ENCODE assay signal across 27 mouse cellular contexts in genomic region chr16:56794383-56795144, GRCm38 (mm10). TPM values are rescaled to one million over a fixed set of nuclear protein-coding genes. Genes with fewer than 3 reads are reported as not detected.
DNase-seq lines count a peak whose midpoint lies in the region; ATAC-seq and TF ChIP-seq lines count a peak whose summit lies in the region.
"Had no signal": no experiment of that assay in that cellular context is flagged by ENCODE, and none has a peak within 500 bp of the region (broad histone marks: within the 10 kb centered on the region; RNA-seq: fewer than 3 reads in every experiment).

No protein-coding gene starts in this region.

- H3K9me3 ChIP-seq in CH12.LX (replicated peaks; ENCODE audit: low read length): no peaks in the 10 kb centered on the region
- H3K9me3 ChIP-seq in intestine, postnatal 0 days (ENCODE audit: control insufficient read depth): no peaks in the 10 kb centered on the region
- H3K9me3 ChIP-seq: embryonic facial prominence, embryonic 10.5 days; embryonic facial prominence, embryonic 12.5 days; forebrain, embryonic 13.5 days; forebrain, embryonic 15.5 days had no signal

- TF ChIP-seq POLR2A in CH12.LX (IDR thresholded peaks at IDR 0.05; ENCODE audit: low read depth, low read length): no peak

- no peak overlapping the region for H3K4me3 ChIP-seq in CH12.LX (replicated peaks in 1 of 3; ENCODE audit: low read depth in 2 of 3, low read length in 2 of 3, poor library complexity in 1 of 3)
- peak overlapping the region; percentile 50 for H3K4me3 ChIP-seq in intestine, postnatal 0 days (ENCODE audit: low read depth, low read length)
- H3K4me3 ChIP-seq: embryonic facial prominence, embryonic 10.5 days; embryonic facial prominence, embryonic 12.5 days; forebrain, embryonic 13.5 days; forebrain, embryonic 15.5 days had no signal

- no peaks in the 10 kb centered on the region for H3K27me3 ChIP-seq in CH12.LX (replicated peaks)
- no peaks in the 10 kb centered on the region for H3K27me3 ChIP-seq in intestine, postnatal 0 days (replicated peaks; ENCODE audit: control insufficient read depth, insufficient read depth, low read length)
- H3K27me3 ChIP-seq: embryonic facial prominence, embryonic 12.5 days; forebrain, embryonic 13.5 days; forebrain, embryonic 15.5 days had no signal

- TF ChIP-seq EP300 in CH12.LX (IDR thresholded peaks at IDR 0.05; ENCODE audit: low read length): no peak

- no peak overlapping the region for H3K27ac ChIP-seq in CH12.LX (ENCODE audit: insufficient read depth, low read depth)
- peak overlapping the region; percentile 68 for H3K27ac ChIP-seq in intestine, postnatal 0 days (ENCODE audit: low read depth, low read length)
- H3K27ac ChIP-seq: embryonic facial prominence, embryonic 10.5 days; embryonic facial prominence, embryonic 12.5 days; forebrain, embryonic 13.5 days; forebrain, embryonic 15.5 days had no signal

- no peak overlapping the region for H3K9ac ChIP-seq in CH12.LX (ENCODE audit: insufficient read depth, low read depth)
- peak overlapping the region; percentile 8; the same call in 1 of the 2 replicates for H3K9ac ChIP-seq in intestine, postnatal 0 days (ENCODE audit: low read depth, low read length)
- H3K9ac ChIP-seq: embryonic facial prominence, embryonic 12.5 days; forebrain, embryonic 13.5 days; forebrain, embryonic 15.5 days; forebrain, postnatal 0 days had no signal

- intact Hi-C loops in heart, postnatal 14 days (cut with DNase I): no loop called here
- intact Hi-C loops in left cerebral cortex, postnatal 36 days (cut with DNase I): no loop called here

- dilution Hi-C loops in CH12.LX (cut with MboI; ENCODE audit: extremely low pct_ligation_motif_present, extremely low pct_unique_long_range_greater_than_20kb, low sequenced_read_pairs): no loop called here

- no peaks in the 10 kb centered on the region for H3K79me2 ChIP-seq in CH12.LX (replicated peaks; ENCODE audit: control insufficient read depth, extremely low read depth, insufficient read depth, poor library complexity, severe bottlenecking)

- in situ Hi-C loops in CH12.LX (cut with MboI; ENCODE audit: low pct_ligation_motif_present, low pct_unique_long_range_greater_than_20kb, low sequenced_read_pairs): loop anchor here (5.0 kb wide), 1 partner anchor 123 kb away; no protein-coding TSS in a partner anchor

- peak; percentile 39 for DNase-seq in heart, adult 11 months
- no peak for DNase-seq in heart, postnatal 14 days
- DNase-seq in CH12.LX (ENCODE audit: extremely low read depth): no peak
- no peak for DNase-seq in testis, postnatal 10 days (ENCODE audit: low spot score)
- DNase-seq in left cerebral cortex, postnatal 36 days (ENCODE audit: low spot score in 2 of 2): no peak
- DNase-seq: adrenal gland, adult 8-10 months; adrenal gland, postnatal 14 days; adrenal gland, postnatal 36 days; B cell, adult 2 months; cerebellum, adult 11-12 months; cerebellum, adult 2 months; cerebellum, adult 9-10 months; cerebellum, postnatal 10 days; cerebellum, postnatal 25 days; forebrain, postnatal 0 days had no signal

- 65% methylated on average over 7 of the region's 7 CpGs for WGBS in intestine, postnatal 0 days

- peak; percentile 44 for ATAC-seq in intestine, postnatal 0 days
- ATAC-seq: activated CD4-positive, CD25-positive, alpha-beta regulatory T cell, adult 4 months; CD4-positive, CD25-positive, alpha-beta regulatory T cell, adult 4 months; forebrain, embryonic 13.5 days; forebrain, embryonic 15.5 days; forebrain, postnatal 0 days; Patski had no signal

- H3K4me2 ChIP-seq in CH12.LX (ENCODE audit: insufficient read depth, low read depth, poor library complexity, severe bottlenecking): peak overlapping the region; percentile 3; the same call in 1 of the 2 replicates
- H3K4me2 ChIP-seq in intestine, postnatal 0 days (replicated peaks; ENCODE audit: low read depth): peak overlapping the region; percentile 58
- H3K4me2 ChIP-seq: embryonic facial prominence, embryonic 12.5 days; forebrain, embryonic 13.5 days; forebrain, embryonic 15.5 days had no signal

- no peaks in the 10 kb centered on the region for H3K36me3 ChIP-seq in CH12.LX (replicated peaks in 1 of 2; ENCODE audit: control insufficient read depth in 1 of 2, insufficient read depth in 1 of 2, low read length in 1 of 2)
- no peaks in the 10 kb centered on the region for H3K36me3 ChIP-seq in intestine, postnatal 0 days (ENCODE audit: control insufficient read depth, insufficient read depth)
- H3K36me3 ChIP-seq: embryonic facial prominence, embryonic 10.5 days; embryonic facial prominence, embryonic 12.5 days; forebrain, embryonic 15.5 days had no signal

- TF ChIP-seq CTCF in CH12.LX (conservative IDR thresholded peaks at IDR 0.05 in 1 of 2, IDR thresholded peaks at IDR 0.05 in 1 of 2; ENCODE audit: low read depth in 2 of 2, low read length in 2 of 2): no peak
- no peak for TF ChIP-seq CTCF in intestine, postnatal 0 days (IDR thresholded peaks at IDR 0.05; ENCODE audit: low read depth)

- no peak for TF ChIP-seq RAD21 in CH12.LX (IDR thresholded peaks at IDR 0.05; ENCODE audit: low read depth, low read length)

- peaks cover 0 to 3% of the 10 kb centered on the region in 2 experiments; a peak in 2 of 4 replicates for H3K4me1 ChIP-seq in CH12.LX (ENCODE audit: control insufficient read depth in 1 of 2, insufficient read depth in 2 of 2)
- H3K4me1 ChIP-seq in intestine, postnatal 0 days (replicated peaks; ENCODE audit: control insufficient read depth, insufficient read depth, low read length): 0 out of 2 replicates have a peak, but pooled peaks cover 3% of the 10 kb centered on the region
- H3K4me1 ChIP-seq: embryonic facial prominence, embryonic 10.5 days; embryonic facial prominence, embryonic 12.5 days; forebrain, embryonic 13.5 days; forebrain, embryonic 15.5 days had no signal

TF ChIP-seq in CH12.LX, 34 proteins besides CTCF, POLR2A, EP300 and RAD21:
- TF ChIP-seq USF2 (conservative IDR thresholded peaks at IDR 0.05; ENCODE audit: low read depth, low read length): no peak
- TF ChIP-seq ELF1 (IDR thresholded peaks at IDR 0.05; ENCODE audit: low read depth, low read length): no peak
- no peak for TF ChIP-seq RCOR1 (conservative IDR thresholded peaks at IDR 0.05; ENCODE audit: low read depth, low read length)
- TF ChIP-seq ZC3H11A (IDR thresholded peaks at IDR 0.05; ENCODE audit: low read depth, low read length): no peak
- no peak for TF ChIP-seq CHD1 (IDR thresholded peaks at IDR 0.05; ENCODE audit: low read depth, low read length)
- TF ChIP-seq ZNF384 (IDR thresholded peaks at IDR 0.05; ENCODE audit: low read depth, low read length): no peak
- no peak for TF ChIP-seq KAT2A (IDR thresholded peaks at IDR 0.05; ENCODE audit: insufficient replicate concordance, low read length)
- no peak for TF ChIP-seq GABPA (IDR thresholded peaks at IDR 0.05; ENCODE audit: insufficient replicate concordance, low read depth, low read length)

RNA-seq across cellular contexts. Expression of gene Adgrg7, which starts 1.1 kb away (rescaled TPM):
- total RNA-seq in heart, postnatal 14 days (2021): under 1 TPM in 1 of 2 experiments, not detected in 1; 0.10 TPM
- total RNA-seq in CH12.LX (2012; rRNA removed) (1.3 and 1.5 TPM in 2 replicates), CH12.LX (2014; rRNA removed) (0.14 and 0.20 TPM in 2 replicates)
- 0.15 and 0.29 TPM in 2 replicates for polyA plus RNA-seq in CH12.LX (2012; ENCODE audit: insufficient read length, low read depth)
- polyA plus RNA-seq in intestine, postnatal 0 days (2015; fragmentation: Nextera tagmentation; extraction: Ambion mirVana): 18.4 and 21.0 TPM in 2 replicates
- total RNA-seq in left cerebral cortex, postnatal 36 days (2021): not detected
- total RNA-seq: adrenal gland, postnatal 14 days; ES-E14; forebrain, postnatal 0 days had no signal
- polyA plus RNA-seq: activated CD4-positive, CD25-positive, alpha-beta regulatory T cell, adult 4 months; CD4-positive, CD25-positive, alpha-beta regulatory T cell, adult 4 months; cerebellum, adult 2 months; cortical plate, adult 2 months; embryonic facial prominence, embryonic 10.5 days; embryonic facial prominence, embryonic 12.5 days; embryonic facial prominence, embryonic 14.5 days; forebrain, embryonic 11.5 days; forebrain, embryonic 13.5 days; forebrain, embryonic 15.5 days; forebrain, postnatal 0 days; Patski had no signal
